Comparison of ENCODE assay signal across 19 mouse cellular contexts in the genomic region with DNA sequence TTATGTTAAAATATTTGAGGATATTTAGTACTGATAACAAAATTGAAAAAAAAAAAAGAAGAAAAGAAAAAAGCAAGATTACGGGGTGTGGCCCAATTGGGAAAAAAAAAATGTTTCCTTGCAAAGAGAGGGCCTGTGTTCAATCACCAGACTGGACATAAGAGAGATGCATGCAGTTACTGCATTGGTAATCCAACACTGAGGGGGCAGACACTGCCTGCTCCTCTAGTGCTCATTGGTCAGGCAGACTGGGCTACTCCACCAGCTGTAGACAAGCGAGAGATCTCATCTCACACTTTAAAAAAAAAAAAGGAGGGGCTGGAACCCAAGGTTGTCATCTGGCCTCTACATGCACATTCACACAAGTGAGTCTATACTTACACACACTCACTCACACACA.
DNase-seq lines count a peak whose midpoint lies in the region; ATAC-seq and TF ChIP-seq lines count a peak whose summit lies in the region.
"Had no signal": no experiment of that assay in that cellular context is flagged by ENCODE, and none has a peak within 500 bp of the region (broad histone marks: within the 10 kb centered on the region; RNA-seq: fewer than 3 reads in every experiment).

No protein-coding gene starts in this region.

- no peaks in the 10 kb centered on the region for H3K36me3 ChIP-seq in lung, embryonic 14.5 days (ENCODE audit: insufficient read depth)
- no peaks in the 10 kb centered on the region for H3K36me3 ChIP-seq in lung, embryonic 16.5 days (ENCODE audit: control insufficient read depth, insufficient read depth, low read length)
- H3K36me3 ChIP-seq: G1E had no signal

- H3K4me2 ChIP-seq in lung, embryonic 14.5 days, result no peak overlapping the region
- no peak overlapping the region for H3K4me2 ChIP-seq in lung, embryonic 16.5 days (ENCODE audit: low read depth, low read length)

- H3K9me3 ChIP-seq in lung, embryonic 14.5 days (ENCODE audit: low read depth, low read length), result no peaks in the 10 kb centered on the region
- H3K9me3 ChIP-seq in lung, embryonic 16.5 days (ENCODE audit: control insufficient read depth, low read length), result no peaks in the 10 kb centered on the region

- no peaks in the 10 kb centered on the region for H3K27me3 ChIP-seq in lung, embryonic 14.5 days (ENCODE audit: insufficient read depth, low read length)
- H3K27me3 ChIP-seq in lung, embryonic 16.5 days (ENCODE audit: control insufficient read depth, insufficient read depth, low read depth, low read length), result no peaks in the 10 kb centered on the region
- H3K27me3 ChIP-seq: CH12.LX had no signal

- 53% methylated on average over 2 of the region's 2 CpGs for WGBS in lung, embryonic 14.5 days
- WGBS in lung, embryonic 16.5 days, result 54% methylated on average over 2 of the region's 2 CpGs

- DNase-seq in lung, embryonic 14.5 days, result peak; percentile 24
- no peak for DNase-seq in lung, postnatal 14 days
- DNase-seq in lung, postnatal 36 days, result no peak
- DNase-seq: adrenal gland, adult 2 months; adrenal gland, adult 8-10 months; adrenal gland, postnatal 10 days; adrenal gland, postnatal 14 days; adrenal gland, postnatal 25 days; adrenal gland, postnatal 36 days; B cell, adult 2 months; cerebellum, adult 11 months; cerebellum, adult 11-12 months; cerebellum, adult 18-20 months had no signal

- no peak for TF ChIP-seq CTCF in lung, embryonic 14.5 days (IDR thresholded peaks at IDR 0.05; ENCODE audit: low read depth)

- H3K27ac ChIP-seq in lung, embryonic 14.5 days (ENCODE audit: low read depth), result no peak overlapping the region
- H3K27ac ChIP-seq in lung, embryonic 16.5 days (ENCODE audit: low read length), result no peak overlapping the region

- no peak overlapping the region for H3K9ac ChIP-seq in lung, embryonic 14.5 days
- no peak overlapping the region for H3K9ac ChIP-seq in lung, embryonic 16.5 days (ENCODE audit: low read length)

- H3K4me3 ChIP-seq in lung, embryonic 14.5 days (ENCODE audit: low read depth, low read length), result no peak overlapping the region
- no peak overlapping the region for H3K4me3 ChIP-seq in lung, embryonic 16.5 days (ENCODE audit: low read length)

- H3K4me1 ChIP-seq in lung, embryonic 14.5 days (ENCODE audit: insufficient read depth), result no peaks in the 10 kb centered on the region
- H3K4me1 ChIP-seq in lung, embryonic 16.5 days (replicated peaks; ENCODE audit: control insufficient read depth, insufficient read depth, low read length), result no peaks in the 10 kb centered on the region

- ATAC-seq in lung, embryonic 14.5 days (ENCODE audit: insufficient read depth), result peak; percentile 55; the same call in 1 of the 2 replicates
- peak; percentile 74 for ATAC-seq in lung, embryonic 16.5 days (ENCODE audit: low read depth)
- ATAC-seq: activated CD4-positive, CD25-positive, alpha-beta regulatory T cell, adult 4 months; CD4-positive, CD25-positive, alpha-beta regulatory T cell, adult 4 months; Patski had no signal
